Mouse (Mus musculus) left cerebral cortex, adult 9 months (tissue): Measurements from ENCODE around the gene Mrps14.

Source experiments
- DNase-seq, 2 experiments: peaks; one replicate each; pipeline ENCODE4 v3.0.0; 2022; ENCODE audit warnings: low spot score in 2 of 2

Gene Mrps14

DNA sequence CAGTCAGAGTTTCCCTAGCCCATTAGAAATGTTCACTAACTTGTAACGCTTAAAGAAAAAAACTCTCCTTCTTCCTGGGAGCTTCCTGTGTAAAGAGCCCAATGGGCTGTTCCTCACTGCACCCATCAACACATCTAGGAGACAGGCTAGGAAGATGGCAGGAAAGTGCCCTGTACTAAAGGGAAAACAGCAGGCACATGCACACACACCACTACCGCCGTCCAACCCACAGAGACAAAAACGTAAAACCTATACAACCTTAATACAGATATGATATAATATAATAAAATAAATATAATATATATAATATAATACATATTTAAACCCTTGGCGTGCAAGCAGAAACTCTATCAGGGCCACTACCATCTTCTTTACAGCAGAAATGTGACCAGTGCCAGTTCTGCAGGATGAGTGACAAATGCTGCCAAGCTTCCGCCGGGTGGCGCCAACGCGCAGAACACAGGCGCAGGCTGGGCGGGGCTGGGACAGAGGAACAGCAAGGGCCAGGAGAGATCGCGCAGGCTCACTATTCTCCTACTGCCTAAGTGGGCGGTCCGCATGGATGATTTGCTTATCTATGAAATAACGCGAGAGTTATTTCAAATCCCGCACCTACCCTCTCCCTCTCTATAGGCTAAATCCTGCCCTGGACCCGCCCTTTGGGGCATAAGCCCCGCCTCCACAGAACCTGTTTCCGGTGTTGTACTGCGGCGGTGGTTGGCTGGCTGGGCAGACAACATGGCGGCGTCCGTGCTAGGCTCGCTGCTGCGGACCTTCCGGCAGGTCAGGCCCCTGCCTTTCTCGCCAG lies at the start of gene Mrps14:
TSS of gene Mrps14 (plus strand) at position 687 of the 808 bp plus-strand sequence.
- DNase-seq = peak; percentile 98

DNA sequence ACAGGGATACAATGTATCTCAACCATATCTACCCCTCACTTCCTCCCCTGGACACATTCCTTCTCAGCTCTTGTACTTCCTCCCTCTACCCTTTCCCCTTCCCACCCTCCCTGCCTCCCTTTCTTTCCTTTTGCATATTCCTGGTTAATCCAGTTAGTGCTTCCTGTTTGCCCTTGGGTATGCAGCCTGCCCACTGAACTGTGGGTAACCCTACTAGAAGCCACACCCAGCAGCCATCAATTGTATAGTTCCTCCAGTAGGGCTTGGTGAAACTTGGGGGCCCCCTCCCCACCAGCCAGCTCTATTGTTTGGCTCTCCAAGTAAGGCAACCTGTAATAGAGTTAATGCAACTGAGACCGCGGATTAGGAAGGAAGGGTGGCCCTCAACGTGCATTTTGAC lies 49.4 kb upstream of the Mrps14 start:
- DNase-seq = no peak

DNA sequence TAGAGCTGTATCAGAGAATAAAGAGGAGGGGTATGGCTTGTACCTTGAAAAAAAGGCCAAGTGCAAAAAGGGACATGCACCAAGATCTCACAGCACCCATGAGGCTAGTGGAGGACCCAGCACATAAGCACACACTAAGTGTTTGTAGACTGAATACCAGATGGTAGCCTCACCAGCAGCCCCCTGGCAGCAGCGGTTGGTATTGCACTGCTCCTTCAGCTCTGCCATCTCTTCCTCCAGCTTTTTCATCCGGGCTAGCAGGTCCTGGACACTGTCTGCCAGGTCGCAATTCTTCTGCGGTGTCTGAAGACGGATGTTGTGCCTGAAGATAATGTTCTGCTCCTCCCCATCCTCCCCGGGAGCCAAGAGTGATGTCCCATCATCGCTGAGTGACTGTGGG lies 47.7 kb upstream of the Mrps14 start:
- DNase-seq = no peak

DNA sequence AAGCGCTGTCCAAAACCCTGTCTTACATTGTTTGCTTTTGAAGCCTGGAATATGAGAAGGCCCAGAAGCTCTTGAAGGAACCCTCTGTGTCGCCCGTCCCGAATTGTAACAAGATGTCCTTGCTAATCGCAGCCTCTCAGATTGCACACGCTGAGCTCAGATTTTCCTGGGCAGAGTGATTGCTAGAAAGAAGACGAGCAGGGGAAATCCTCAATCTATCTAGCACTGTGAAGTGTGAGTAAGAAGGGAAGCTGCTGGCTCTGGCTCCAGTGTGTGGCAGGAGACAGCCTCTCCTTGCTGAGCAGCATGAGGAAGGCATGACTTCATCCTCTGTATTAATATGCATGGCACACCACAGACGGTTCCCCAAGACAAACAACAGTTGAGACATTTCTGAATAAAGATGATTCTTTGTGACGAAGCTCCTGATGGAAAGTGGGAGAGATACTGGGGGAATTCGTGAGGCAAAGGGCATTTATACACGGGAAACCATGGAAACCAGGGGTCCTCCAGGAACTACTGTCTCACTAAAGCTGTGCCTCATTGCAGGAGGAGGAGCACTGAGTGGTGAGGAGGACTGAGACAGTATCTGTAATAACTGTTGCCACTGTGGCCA lies 45.6 kb upstream of the Mrps14 start:
- DNase-seq = peak in 1 of 2 experiments; percentile 42

DNA sequence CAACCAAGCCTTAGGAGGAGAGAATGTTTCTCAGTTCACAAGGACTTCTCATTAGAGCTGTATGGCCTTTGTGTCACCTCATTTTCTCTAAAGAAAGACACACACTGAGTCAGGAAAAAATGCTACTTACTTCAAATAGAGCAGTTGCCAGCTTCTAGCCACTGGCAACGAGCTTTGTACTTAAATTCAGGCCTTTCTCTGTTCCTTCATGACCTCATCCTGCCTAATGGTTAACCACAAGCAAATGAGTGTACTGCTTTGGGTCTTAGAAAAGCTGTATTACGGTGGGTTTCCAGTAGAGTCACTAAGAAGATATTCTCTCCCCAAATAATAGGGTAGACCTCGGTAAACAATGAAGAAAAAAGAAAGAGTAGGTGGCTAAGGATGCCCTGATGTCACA lies 44.3 kb upstream of the Mrps14 start:
- DNase-seq = no peak

DNA sequence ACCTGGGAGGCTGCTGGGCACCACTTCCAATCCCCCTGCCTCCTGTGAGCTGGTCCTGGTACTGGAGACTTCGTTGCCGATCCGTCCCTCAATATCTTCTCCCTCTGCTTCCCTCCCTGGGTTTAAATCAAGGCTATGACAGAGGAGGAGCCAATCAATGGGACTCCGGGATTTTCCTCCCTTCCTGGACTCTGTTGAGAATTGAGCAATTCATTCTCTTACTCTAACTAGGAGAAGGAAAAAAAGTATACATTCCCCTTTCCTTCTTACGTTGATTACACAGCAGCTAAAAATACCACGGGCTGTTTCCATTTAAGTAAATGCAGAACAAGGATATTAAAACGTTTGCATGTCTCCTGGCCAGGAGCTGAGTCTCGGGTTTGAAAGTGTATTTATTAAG lies 41.5 kb upstream of the Mrps14 start, which contains the start of gene Tnn:
TSS of gene Tnn (minus strand) at position 101 of the 400 bp plus-strand sequence.
- DNase-seq = no peak

DNA sequence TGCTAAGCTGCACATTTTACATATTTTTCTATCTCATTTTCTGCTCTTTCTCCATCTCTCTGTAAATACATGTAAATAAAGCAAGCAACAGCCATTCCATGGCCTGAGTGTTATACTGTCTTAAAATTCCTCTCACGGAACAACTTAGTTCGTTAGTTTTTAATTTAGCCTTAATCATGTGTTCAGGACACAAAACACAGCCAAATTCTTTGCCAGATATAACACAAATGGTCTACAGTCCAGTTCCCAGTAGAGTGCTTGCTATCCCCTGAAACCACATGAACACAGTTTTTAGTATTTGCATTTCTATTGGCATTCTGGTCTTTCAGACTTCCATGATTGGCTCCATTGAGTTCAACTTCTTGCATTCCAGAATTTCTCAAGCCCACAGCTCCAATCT lies 36.8 kb upstream of the Mrps14 start:
- DNase-seq = no peak

DNA sequence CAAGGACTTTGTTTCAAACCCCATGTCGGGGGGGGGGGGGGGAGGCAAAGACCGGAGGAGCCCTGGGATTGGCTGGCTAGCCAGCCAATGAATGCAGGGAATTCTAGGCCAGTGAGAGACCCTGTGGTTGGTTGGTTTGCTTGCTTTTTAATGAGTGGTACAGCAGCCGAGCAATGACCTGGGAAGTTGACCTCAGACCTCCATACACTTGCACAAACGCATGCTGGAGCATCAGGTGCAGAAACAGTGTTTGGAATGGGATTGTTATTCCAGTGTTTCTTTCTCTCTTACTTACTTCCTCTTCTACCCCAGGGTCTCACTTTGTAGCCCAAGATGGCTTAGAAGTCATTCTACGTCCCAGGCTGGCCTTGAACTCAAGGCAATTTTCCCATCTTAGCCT lies 28.4 kb upstream of the Mrps14 start:
- DNase-seq = no peak

DNA sequence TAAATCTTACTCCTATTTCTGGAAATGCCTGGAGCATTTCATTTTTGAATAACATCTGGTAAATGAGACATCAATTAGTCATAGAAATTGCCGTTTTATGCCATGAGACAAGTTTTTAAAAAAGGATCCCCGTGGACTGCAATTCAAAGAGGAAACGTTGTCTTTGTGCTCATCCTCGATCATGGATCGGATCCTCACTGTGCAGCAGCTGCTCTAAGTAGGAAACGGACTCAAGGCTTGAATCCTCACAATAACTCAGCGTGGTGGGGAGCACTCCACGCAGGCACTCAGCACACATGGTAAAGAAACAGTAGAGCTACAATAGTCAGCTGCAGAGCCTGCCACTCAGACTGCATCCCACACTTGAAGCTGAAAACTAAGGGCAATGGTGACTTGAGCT lies 18.1 kb upstream of the Mrps14 start:
- DNase-seq = no peak

DNA sequence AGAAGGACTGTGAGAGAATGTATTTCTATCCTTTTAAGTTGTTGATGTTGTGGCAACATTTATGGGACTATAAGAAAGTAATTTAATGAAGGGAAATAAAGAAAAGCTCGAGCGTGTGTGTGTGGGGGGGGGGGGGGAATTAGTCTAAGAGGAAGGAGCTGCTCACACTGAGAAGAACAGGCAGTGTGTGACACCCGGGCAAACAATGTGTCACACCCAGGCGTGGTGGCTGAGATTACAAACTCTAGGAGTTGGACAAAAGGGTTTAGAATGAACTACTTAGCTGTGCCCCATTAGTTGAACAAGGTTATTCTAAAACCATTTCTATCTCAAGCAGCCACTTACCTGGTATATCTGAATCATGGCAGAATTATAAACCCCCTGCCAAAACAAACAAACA lies 13.8 kb upstream of the Mrps14 start:
- no peak for DNase-seq

DNA sequence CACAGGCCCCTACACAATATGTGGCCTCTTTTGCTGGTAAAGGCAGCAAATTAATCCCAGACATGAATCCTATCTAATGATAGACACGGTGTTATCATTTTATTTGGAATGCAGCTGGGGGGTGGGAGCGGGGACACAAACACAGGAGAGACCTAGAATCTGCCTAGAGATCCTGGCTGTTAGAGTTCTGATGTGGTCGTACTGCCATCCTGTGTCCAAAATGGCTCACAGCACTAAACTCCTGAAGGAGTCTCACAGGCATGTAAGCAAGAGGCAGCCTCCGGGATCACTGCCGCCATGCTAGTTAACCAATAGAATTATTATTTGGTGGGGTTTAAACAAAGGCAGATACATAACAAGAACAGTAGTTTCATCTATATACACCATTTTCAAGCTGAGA lies 10.5 kb upstream of the Mrps14 start:
- DNase-seq = peak in 1 of 2 experiments; percentile 72

DNA sequence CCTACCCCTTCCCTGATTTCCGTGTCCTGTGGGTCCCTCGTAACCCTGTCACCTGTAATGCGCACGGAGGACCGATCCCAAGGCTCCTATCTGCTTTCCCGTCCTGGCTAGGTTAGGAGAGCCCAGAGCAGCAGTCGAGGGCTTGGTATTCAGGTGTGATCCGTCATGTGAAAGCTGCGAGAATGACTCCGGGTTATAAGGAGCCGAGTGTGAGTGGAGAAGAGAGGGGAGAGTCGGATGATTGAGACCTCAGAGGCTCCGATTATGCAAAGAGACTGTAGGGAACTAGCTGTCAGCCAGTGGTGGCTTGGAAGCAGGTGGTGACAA lies 285 bp downstream of the Mrps14 start:
- DNase-seq = no peak

DNA sequence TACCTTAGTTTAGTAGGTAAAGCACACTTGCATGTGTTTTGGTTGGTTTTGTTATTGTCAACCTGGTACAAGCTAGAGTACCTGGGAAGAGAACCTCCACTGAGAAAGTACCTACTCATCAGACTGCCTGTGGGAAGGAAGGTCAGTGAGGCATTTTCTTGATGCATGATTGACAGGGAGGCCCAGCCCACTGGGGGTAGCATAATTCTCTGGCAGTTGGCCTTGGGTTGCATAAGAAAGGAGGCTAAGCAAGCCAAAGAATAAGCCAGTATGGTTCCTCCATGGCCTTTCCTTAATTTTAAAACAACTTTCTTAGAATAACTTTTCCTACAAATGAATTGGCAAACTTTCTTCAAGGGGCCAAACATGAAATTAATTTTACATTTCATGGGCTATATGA lies 10.5 kb downstream of the Mrps14 start:
- DNase-seq = no peak

DNA sequence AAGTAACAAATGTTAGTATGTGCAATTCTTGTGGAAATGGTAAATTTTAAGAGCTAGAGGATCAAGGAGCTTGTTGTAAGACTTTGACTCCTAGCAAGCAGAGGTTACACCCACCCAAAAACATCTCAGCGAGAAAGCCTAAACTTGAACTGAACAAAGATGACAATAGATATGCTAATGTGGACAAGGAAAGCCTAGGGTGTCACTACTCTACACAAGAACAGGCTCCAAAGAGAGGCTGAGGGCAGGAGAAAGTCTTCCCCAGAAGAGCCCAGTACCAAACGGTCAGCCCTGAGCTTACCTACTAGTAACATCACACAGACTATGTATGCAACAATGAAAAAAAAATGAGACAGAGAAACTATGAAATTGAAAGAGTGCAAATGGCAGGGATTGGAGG lies 14.8 kb downstream of the Mrps14 start:
- no peak for DNase-seq

DNA sequence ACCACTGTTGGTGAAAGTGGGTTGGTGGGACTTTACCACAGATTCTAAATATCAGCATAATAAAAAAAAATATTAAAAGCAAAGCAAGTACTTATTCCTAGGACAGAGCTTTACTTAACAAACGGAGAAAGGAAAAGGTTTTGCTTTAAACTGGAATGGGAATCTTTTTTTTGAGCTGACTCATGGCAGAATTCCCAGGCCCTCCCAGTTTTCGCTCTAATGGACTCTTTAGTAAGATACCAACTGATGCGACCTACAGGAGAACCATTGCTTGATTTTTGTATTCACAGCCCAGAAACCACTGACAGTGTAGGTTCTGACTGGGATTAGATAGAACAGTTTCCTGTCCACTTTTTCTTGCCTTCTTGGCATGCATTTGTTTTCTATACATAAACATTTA lies 15.6 kb downstream of the Mrps14 start:
- no peak for DNase-seq

DNA sequence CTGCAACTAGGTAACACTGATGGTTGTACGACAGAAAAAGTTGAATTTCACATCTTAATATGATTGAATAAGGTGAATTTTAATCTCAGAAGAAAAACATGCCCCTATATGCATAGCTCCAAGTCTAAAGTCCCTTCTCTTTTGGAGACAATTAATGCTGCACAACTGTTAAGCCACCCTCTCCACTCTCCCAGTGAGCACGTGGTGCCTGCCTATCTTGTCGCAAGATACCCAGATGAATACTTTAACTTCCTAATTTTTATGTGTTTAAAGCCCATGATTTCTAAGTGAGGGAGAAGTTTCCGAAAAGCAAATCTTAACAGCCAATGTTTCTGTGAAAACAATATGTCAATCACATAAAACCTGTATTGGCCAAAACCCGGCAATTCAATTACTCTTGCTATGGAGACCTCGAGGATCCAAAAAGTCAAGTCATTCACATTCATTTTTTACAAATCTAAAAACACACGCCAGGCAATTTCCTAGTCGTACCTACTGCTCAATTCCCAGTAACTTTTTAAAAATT lies 16.6 kb downstream of the Mrps14 start:
- no peak for DNase-seq

DNA sequence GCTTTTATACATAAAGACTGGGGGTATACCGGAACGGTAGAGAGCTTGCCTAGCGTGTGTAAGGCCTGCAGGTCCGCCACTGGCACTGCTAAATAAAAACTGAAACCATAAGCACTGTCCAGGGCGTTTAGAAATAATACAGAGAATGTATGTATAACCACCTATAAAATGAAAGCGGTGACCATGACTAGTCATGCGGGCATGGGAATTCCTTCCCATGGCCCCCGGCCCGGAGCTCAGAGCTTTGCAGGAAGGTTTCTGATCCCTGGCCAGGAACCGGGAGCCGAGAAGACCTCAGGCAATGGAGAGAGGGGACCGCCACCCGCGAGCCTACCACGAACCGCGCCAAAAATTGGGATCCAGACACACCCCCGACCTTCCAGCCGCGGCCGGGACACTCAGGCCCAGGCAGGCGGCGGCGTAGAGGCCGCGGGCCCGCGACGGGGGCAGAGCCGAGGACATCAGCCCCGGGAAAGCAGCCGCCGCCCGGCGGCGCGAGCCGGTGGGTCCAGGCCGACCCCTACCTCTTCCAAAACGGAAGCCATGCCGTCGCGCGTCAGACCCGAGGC lies 17.2 kb downstream of the Mrps14 start:
- peak in 1 of 2 experiments; percentile 46 for DNase-seq

DNA sequence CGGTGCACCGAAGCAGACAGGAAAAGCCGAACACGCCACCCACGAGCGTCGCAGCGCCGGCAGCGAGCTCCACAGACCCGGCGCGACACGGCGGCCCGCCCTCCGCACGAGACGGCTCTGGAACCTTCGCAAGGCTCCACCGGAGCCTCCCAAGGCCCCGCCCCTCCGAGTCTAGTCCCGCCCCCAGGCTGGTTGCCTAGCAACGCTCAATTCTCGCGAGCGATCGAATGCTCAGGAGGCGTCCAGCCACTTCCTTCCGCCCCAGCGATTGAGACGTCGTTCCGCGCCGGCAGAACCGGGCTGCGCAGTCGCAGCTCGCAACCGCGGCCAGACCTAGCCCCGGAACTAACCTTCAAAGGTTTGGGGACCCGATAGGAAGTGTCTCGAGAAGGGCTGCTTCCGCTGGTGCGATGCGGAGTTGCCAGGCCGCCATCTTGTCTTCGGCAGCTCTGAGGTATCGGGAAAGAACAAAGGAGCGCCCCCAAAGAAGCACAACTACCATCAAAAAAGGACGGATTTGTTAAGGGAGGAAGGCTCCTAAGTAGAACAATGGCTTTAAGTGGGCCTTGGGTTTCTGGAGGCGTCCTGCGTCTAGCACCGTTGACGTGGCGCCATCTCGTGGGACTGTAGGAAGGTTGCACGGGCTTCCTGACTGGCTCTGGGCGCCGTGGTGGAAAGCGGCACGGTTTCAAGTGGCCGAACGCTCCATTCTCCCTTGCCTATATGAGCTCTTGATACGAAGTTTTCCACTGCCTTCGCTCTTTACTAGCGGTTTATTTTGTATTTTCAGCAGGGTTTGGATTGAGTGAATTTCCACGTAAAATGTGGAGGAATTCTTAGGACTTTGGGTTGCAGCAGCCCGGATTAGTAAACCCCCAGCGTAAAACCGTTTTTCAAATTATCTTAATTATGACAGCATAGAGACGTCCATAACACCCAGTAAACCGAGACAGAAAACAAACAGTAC lies 18.0 kb downstream of the Mrps14 start, which contains the start of gene Cacybp:
TSS of gene Cacybp (minus strand) at position 173 of the 967 bp plus-strand sequence.
- DNase-seq = peak; percentile 99 to 100

DNA sequence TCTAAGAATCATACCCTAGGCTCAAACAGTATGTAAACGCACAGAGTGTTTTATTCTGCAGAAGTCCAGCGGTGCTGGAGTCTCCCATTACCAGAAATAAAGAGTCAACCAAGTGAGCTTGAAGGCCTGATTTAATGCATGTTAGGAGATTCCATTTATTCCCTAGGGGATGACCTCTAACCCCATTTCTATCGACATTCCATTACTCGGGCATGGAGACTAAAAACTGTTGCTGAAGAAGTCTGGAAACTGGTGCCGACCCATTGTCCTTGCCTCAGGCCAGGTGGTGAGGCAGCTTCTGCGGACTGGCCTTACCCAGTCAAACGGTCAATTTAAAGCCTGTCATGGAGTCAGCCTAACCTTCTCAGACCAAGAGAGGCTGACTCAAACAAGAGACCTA lies 19.2 kb downstream of the Mrps14 start:
- DNase-seq = no peak

DNA sequence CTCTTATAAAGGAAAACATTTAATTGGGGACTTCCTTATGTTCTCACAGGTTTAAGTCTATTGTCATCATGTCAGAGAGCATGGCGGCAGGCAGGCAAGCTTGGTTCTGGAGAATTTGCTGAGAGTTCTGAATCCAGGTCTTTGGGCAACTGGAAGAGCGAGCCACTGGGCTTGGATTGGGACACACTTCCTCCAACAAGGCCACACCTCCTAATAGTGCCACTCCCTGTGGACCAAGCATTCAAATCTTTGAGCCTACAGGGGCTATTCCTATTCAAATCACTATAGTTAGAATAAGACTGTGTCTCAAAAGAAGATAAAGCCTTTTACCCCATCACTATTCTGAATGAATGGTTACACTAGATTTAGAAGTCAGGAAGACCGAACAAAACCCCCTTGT lies 22.9 kb downstream of the Mrps14 start:
- DNase-seq = no peak

DNA sequence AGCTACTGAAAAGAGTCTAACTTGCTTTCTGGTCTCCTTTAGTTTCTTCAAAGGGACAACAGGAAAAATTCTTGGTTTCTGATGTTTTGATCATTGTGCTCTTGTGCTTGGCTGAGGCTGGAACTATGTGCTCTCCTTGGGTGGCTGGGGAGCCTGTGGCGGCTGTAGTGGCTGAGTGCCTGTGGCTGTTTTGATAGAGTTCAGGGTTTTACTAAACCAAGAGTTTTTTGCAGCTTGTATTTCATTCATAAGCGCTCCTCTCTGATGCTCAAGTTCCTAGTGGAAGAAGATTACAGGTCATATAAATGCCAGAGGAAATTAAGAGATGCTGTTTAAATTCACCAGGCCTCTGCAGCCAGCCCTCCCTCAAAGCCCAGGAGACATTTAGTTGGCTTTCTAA lies 29.1 kb downstream of the Mrps14 start:
- DNase-seq = no peak

DNA sequence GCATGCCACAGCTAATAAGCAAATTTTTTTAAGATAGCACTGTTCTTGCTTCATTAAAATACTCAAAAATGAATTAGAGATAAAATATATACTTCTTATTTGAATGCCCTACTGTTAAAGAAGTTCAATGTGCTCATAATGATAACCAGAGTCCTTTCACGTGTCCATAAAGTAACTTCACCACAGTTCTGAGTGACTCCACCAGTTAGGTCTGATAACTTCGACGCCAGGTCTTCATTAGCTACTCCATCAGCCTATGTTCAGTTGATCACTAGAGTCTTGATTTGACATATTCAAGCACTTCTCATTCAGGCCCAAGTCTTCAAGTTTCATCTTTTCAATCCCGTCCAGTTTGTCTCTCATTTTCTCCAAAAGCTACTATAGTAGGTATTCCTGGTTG lies 32.2 kb downstream of the Mrps14 start:
- DNase-seq = no peak
